Mouse (Mus musculus) heart, embryonic 14.5 days (tissue): Measurements from ENCODE around the gene Usp38. TPM values are rescaled to one million over a fixed set of nuclear protein-coding genes. Genes with fewer than 3 reads are reported as not detected.
A peak's percentile ranks its signal among the peaks of the same experiment; 100 is the strongest.
"Not testable (repeated sequence)": the region's sequence is repeated elsewhere in the genome, so short reads cannot be mapped to it uniquely, and the experiment has no call there.

Experiments used
- ATAC-seq: fragments of 200-750 bp; cut with Nextera tagmentation; 2 replicates; pipeline ENCODE4 v1.8.0; 2017; ENCODE audit warnings: low read depth, moderate TSS enrichment; ENCODE audit not compliant: insufficient number of reproducible peaks, insufficient read depth, low FRiP score
- H3K27ac ChIP-seq, 2 experiments: fragments of 200-500 bp in 1 of 2; fragments of 300-500 bp in 1 of 2; sonication (generic) in 1 of 2; replicated peaks in 1 of 2; 2 replicates each; pipeline ENCODE4 v1.5.1; 2012 to 2014; ENCODE audit warnings: low read depth in 2 of 2, low read length in 2 of 2, control low read depth in 1 of 2, mild to moderate bottlenecking in 1 of 2, mixed read lengths in 1 of 2; ENCODE audit not compliant: control insufficient read depth in 1 of 2, insufficient read depth in 1 of 2
- H3K27me3 ChIP-seq: fragments of 300-500 bp; sonication (generic); 2 replicates; pipeline ENCODE4 v1.6.1; 2014; ENCODE audit warnings: mild to moderate bottlenecking, low read length, control low read depth; ENCODE audit not compliant: control insufficient read depth, insufficient read depth
- H3K36me3 ChIP-seq: fragments of 300-500 bp; sonication (generic); 2 replicates; pipeline ENCODE4 v1.6.1; 2014; ENCODE audit warnings: mild to moderate bottlenecking, control low read depth, low read length, mixed read lengths; ENCODE audit not compliant: control insufficient read depth, insufficient read depth
- H3K4me1 ChIP-seq, 2 experiments: fragments of 200-500 bp in 1 of 2; fragments of 300-500 bp in 1 of 2; sonication (generic) in 1 of 2; 2 replicates each; pipeline ENCODE4 v1.6.1; 2012 to 2014; ENCODE audit warnings: low read length in 2 of 2, control low read depth in 1 of 2, mixed read lengths in 1 of 2; ENCODE audit not compliant: control insufficient read depth in 2 of 2, insufficient read depth in 2 of 2
- H3K4me2 ChIP-seq: fragments of 300-500 bp; sonication (generic); 2 replicates; pipeline ENCODE4 v1.6.1; 2014; ENCODE audit warnings: mild to moderate bottlenecking, low read length
- H3K4me3 ChIP-seq, 2 experiments: fragments of 200-500 bp in 1 of 2; fragments of 300-500 bp in 1 of 2; sonication (generic) in 1 of 2; 2 replicates each; pipeline ENCODE4 v1.5.1; 2012 to 2014; ENCODE audit warnings: low read length in 2 of 2, mild to moderate bottlenecking in 2 of 2, control low read depth in 1 of 2, low read depth in 1 of 2, moderate library complexity in 1 of 2; ENCODE audit not compliant: control insufficient read depth in 1 of 2, insufficient read depth in 1 of 2
- H3K9ac ChIP-seq: fragments of 300-500 bp; sonication (generic); 2 replicates; pipeline ENCODE4 v1.6.1; 2014; ENCODE audit warnings: mild to moderate bottlenecking, low read length
- H3K9me3 ChIP-seq: fragments of 300-500 bp; sonication (generic); 2 replicates; pipeline ENCODE4 v1.6.1; 2016; ENCODE audit warnings: low read length, control low read depth; ENCODE audit not compliant: control insufficient read depth
- WGBS: fragments of 180-500 bp; shearing (Covaris S2); extraction: QIAGEN DNeasy Blood & Tissue Kit; methylation state at CpG from one replicate; pipeline ENCODE4 v1.1.7; 2014; 5-methylcytosine and 5-hydroxymethylcytosine counted together
- polyA plus RNA-seq: library from polyadenylated mRNA; unstranded; fragments of >200 nt; fragmentation: Nextera tagmentation; extraction: Ambion mirVana; gene quantifications from 2 replicates; pipeline ENCODE4 v1.2.1, GENCODE M21; 2014

The Usp38 gene
- polyA plus RNA-seq, result 19.3 and 20.2 TPM in 2 replicates

DNA sequence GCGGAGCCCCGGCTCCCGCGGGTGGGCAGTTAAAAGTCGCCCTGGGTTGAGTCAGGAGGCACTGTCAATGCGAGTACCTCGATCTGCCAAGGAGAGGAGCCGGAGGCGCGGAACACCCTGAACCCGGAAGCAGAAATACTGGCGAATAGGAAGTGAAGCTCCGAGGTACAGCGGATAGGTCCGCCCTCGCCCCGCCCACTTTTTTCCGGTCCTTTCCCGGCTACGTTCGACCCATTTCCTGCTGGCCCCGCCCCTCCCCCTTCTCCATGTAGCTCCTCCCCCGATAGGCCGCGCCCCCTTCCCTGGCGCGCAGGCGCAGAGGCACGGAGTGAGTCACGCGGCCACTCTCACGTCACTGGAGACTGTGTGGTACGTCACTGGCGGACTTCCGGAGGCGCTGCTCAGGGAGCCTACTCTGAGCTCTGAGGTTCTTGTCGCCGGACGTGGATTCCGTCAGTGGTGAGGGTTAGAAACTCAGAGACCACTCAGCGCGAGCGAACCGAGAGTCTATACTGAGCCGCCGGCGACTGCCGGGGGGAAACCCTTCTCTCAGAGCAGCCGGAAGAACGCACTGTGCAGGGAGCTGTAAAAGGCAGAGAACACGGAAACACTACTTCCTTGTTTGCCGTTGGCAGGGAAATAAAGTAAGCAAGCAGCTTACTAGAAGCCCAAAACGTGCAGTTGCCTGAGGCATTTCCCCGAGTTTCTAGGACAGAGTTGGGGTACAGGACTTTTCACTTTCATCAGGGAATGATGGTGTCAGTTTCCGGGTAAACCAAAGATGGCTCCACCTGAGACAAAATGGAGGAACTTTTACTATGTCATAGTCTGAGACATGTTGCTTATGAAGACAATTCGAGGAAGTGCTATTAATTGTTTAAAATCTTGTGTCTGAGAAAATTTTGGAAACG is at the start of gene Usp38:
Gene Usp38, minus strand, starts transcription at position 140 of the 911 bp plus-strand sequence.
- ATAC-seq, result peak; percentile 96
- 3% methylated on average over 53 of the region's 57 CpGs for WGBS
- Histone ChIP-seq H3K4me2 (peak within 1 kb of the TSS; percentile 98), H3K27ac (peak within 1 kb of the TSS; percentile 98), H3K9me3 (no peaks in the 10 kb centered on the region), H3K36me3 (peaks cover 15% of the 10 kb centered on the region; the same call in 1 of the 2 replicates), H3K4me3 (peak within 1 kb of the TSS; percentile 93), H3K27me3 (no peaks in the 10 kb centered on the region), H3K9ac (peak within 1 kb of the TSS; percentile 93), H3K4me1 (peaks cover 0 to 35% of the 10 kb centered on the region in 2 experiments; a peak in 3 of 4 replicates)

DNA sequence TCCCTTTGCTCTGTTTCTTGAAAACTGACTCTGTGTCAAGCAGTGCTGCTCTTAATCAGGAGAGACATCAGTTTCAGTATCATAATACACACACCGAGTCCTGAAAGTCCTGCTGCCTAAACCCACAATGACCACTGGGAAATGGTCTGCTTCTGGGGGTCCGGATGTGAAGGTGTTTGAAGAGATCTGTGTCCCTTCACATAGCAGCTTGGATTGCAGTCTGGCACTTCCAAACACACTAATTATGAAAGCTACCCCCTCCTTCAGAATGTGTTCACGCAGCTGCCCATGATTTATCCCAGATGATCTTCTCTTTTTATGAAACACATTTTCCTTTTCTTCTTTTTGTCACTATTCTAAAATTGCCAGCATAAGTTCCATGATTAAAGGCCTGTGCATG is 47.8 kb upstream of the Usp38 start:
- H3K36me3 ChIP-seq, result no peaks in the 10 kb centered on the region
- no peak overlapping the region for H3K4me2 ChIP-seq
- WGBS, result 51% methylated on average over 3 of the region's 3 CpGs
- peaks cover 3% of the 10 kb centered on the region in 2 experiments; a peak in 2 of 4 replicates for H3K4me1 ChIP-seq
- ATAC-seq, result no peak
- no peak overlapping the region for H3K4me3 ChIP-seq
- no peaks in the 10 kb centered on the region for H3K27me3 ChIP-seq
- H3K9me3 ChIP-seq, result no peaks in the 10 kb centered on the region
- no peak overlapping the region for H3K9ac ChIP-seq
- no peak overlapping the region for H3K27ac ChIP-seq

DNA sequence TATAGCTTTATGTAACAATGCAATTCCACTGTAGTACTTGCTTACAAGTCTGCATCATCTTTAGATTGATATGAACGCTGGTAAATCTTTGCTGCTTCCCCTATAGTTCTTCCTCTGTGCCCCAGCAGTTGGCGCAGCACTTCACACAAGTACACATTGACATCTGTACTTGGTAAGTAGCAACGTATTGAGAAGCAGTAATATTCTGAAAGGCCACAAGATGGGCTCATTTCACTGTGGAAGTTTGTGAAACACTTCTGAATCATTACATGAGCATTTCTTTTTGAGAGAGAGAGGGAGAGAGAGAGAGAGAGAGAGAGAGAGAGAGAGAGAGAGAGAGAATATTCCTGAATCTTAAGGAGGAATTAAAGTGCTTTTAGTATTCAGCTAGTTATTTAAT is 47.2 kb upstream of the Usp38 start:
- Histone ChIP-seq H3K9me3 (no peaks in the 10 kb centered on the region), H3K4me1 (peaks cover 3% of the 10 kb centered on the region in 2 experiments; a peak in 2 of 4 replicates), H3K27ac (no peak overlapping the region), H3K4me2 (no peak overlapping the region), H3K27me3 (no peaks in the 10 kb centered on the region), H3K4me3 (no peak overlapping the region), H3K36me3 (no peaks in the 10 kb centered on the region), H3K9ac (no peak overlapping the region)
- WGBS, result 17% methylated on average over 3 of the region's 3 CpGs
- ATAC-seq, result no peak

DNA sequence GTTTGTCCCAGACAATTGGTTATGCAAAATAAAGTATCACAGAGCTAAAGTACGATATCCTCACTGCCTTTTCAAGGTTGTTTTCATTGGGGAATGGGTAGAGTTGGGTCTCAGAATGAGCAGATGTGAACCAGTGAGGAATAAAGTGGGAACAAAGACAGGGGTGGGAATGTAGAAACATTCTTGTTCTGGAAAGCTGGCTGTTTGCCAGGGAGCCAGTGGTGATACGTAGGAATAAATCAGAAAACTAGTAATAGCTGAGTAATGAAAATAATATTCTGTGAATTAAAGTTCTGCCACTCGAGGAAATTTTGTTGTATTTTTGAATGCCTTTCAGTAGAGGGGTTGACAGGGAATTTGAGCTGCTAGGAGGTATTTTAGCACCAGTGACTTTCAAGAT is 29.5 kb upstream of the Usp38 start:
- Histone ChIP-seq H3K9me3 (no peaks in the 10 kb centered on the region), H3K27ac (no peak overlapping the region), H3K4me2 (no peak overlapping the region), H3K27me3 (no peaks in the 10 kb centered on the region), H3K36me3 (no peaks in the 10 kb centered on the region), H3K4me3 (no peak overlapping the region), H3K4me1 (no peaks in the 10 kb centered on the region), H3K9ac (no peak overlapping the region)
- WGBS, result 36% methylated on average over 3 of the region's 3 CpGs
- ATAC-seq, result no peak

DNA sequence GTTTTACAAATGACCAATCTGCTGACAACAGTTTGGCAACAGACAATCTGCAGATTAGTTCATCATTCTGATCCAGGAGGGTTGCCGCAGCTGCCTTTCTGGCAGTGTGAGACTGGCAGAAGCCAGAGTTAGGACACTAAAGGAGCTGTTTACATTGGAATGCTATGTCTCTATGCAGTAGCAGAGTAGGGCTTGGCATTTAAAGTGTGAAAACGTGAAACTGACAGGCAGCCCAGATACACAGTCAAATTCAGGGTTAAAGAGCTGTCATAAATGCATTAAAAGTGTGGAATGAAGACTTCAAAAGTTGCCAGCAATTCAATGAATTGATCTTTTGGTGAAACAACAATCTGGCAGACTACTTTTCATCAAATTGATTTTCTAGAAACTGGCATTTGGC is 13.3 kb upstream of the Usp38 start:
- no peak overlapping the region for H3K9ac ChIP-seq
- no peak for ATAC-seq
- 17% methylated on average over 2 of the region's 2 CpGs for WGBS
- H3K27me3 ChIP-seq, result no peaks in the 10 kb centered on the region
- H3K4me1 ChIP-seq, result no peaks in the 10 kb centered on the region
- H3K4me2 ChIP-seq, result no peak overlapping the region
- no peaks in the 10 kb centered on the region for H3K36me3 ChIP-seq
- H3K27ac ChIP-seq, result no peak overlapping the region
- H3K4me3 ChIP-seq, result no peak overlapping the region
- peaks cover 16% of the 10 kb centered on the region for H3K9me3 ChIP-seq

DNA sequence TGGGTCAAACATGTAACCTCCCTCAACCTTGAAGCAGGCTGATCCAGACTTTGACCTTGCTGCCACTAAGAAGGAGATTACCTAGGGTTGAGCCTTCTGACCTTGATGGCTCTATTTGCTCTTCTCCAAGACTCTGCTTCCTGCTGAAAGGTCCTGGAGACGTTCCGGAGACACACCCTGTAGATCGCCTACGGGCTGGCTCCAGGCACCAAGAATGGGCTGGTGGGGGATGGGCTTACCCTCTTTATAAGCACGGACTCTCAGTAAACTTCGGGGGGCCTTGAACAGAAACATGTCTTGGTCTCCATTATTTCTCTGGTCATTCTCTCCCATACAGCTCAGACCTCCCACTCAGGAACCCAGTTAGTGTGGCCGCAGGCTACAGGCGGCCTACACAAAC is 2.8 kb upstream of the Usp38 start:
- 84% methylated on average over 8 of the region's 8 CpGs for WGBS
- H3K4me3 ChIP-seq, H3K36me3 ChIP-seq, H3K27ac ChIP-seq, H3K27me3 ChIP-seq, H3K9me3 ChIP-seq, H3K9ac ChIP-seq, H3K4me2 ChIP-seq, ATAC-seq: not testable (repeated sequence)
- peaks cover 0 to 14% of the 10 kb centered on the region in 2 experiments; a peak in 3 of 4 replicates for H3K4me1 ChIP-seq

DNA sequence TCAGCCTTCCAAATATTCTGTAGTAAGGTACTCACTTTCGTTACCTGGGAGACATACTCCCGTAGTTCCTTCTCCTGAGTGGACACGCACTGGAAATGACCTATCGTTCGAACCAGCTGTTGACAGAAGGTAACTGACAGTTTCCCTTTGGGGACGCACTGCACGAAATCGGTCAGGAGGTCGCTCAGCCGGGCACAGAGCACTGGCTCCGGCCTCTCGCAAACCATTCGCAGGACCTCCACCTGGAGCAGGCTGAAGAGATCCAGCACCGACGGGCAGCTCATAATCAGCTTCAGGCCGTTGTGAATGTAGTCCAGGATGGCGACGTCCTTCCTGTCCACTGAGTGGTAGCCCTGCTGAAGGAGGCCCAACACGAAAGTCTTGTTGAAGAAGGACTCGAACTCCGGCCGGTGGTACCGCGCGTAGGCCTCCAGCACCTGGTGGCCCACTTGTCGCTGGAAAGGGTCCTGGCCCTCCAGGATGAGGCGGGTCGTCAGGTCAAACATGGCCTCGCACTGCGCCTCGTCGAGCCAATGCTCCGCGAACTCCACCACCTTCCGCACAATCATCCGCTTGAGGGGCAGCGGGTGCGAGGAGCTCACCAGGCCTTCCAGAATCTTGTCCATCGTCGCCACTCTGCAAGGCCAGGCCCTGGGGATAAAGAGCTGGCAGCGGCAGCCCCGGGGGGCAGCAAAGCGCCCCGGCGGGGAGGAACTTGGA is 757 bp downstream of the Usp38 start:
- ATAC-seq, result no peak
- peak overlapping the region; percentile 69 to 87 for H3K27ac ChIP-seq
- peak overlapping the region; percentile 98 for H3K4me2 ChIP-seq
- peaks cover 25% of the 10 kb centered on the region for H3K36me3 ChIP-seq
- no peaks in the 10 kb centered on the region for H3K9me3 ChIP-seq
- peaks cover 0 to 35% of the 10 kb centered on the region in 2 experiments; a peak in 3 of 4 replicates for H3K4me1 ChIP-seq
- H3K9ac ChIP-seq, result peak overlapping the region; percentile 93
- H3K4me3 ChIP-seq, result peak overlapping the region; percentile 93
- H3K27me3 ChIP-seq, result no peaks in the 10 kb centered on the region
- WGBS, result under 1% methylated on average over 45 of the region's 45 CpGs
